Mouse (Mus musculus) stomach, embryonic 14.5 days (tissue): ENCODE data around the gene Olfm4. TPM values are rescaled to one million over a fixed set of nuclear protein-coding genes. Genes with fewer than 3 reads are reported as not detected.

Experiments
- ATAC-seq: fragments of 200-750 bp; cut with Nextera tagmentation; 2 replicates; pipeline ENCODE4 v1.8.0; 2017; ENCODE audit warnings: low read depth, moderate TSS enrichment; ENCODE audit not compliant: insufficient number of reproducible peaks, insufficient read depth, low FRiP score
- H3K27ac ChIP-seq: fragments of 300-500 bp; sonication (generic); 2 replicates; pipeline ENCODE4 v1.5.1; 2014; ENCODE audit warnings: mild to moderate bottlenecking, low read length, moderate library complexity, mixed read lengths
- H3K27me3 ChIP-seq: fragments of 300-500 bp; sonication (generic); 2 replicates; pipeline ENCODE4 v1.6.1; 2014; ENCODE audit warnings: low read length, control low read depth, mixed read lengths; ENCODE audit not compliant: control insufficient read depth, insufficient read depth
- H3K36me3 ChIP-seq: fragments of 300-500 bp; sonication (generic); 2 replicates; pipeline ENCODE4 v1.6.1; 2014; ENCODE audit warnings: mild to moderate bottlenecking, control low read depth, low read length, moderate library complexity, mixed read lengths; ENCODE audit not compliant: control insufficient read depth, insufficient read depth
- H3K4me1 ChIP-seq: fragments of 300-500 bp; sonication (generic); 2 replicates; pipeline ENCODE4 v1.6.1; 2014; ENCODE audit warnings: low read length, control low read depth, mixed read lengths; ENCODE audit not compliant: control insufficient read depth, insufficient read depth
- H3K4me2 ChIP-seq: fragments of 300-500 bp; sonication (generic); replicated peaks from 2 replicates; pipeline ENCODE4 v1.6.1; 2014; ENCODE audit warnings: low read depth, low read length, control low read depth
- H3K4me3 ChIP-seq: fragments of 300-500 bp; sonication (generic); 2 replicates; pipeline ENCODE4 v1.5.1; 2014; ENCODE audit warnings: low read depth, low read length, control low read depth
- H3K9ac ChIP-seq: fragments of 300-500 bp; sonication (generic); replicated peaks from 2 replicates; pipeline ENCODE4 v1.6.1; 2014; ENCODE audit warnings: low read depth, mild to moderate bottlenecking, control low read depth, low read length, moderate library complexity, mixed read lengths
- H3K9me3 ChIP-seq: fragments of 300-500 bp; sonication (generic); 2 replicates; pipeline ENCODE4 v1.6.1; 2016; ENCODE audit warnings: low read depth, low read length, control low read depth; ENCODE audit not compliant: control insufficient read depth
- WGBS: fragments of 180-500 bp; shearing (Covaris S2); extraction: QIAGEN DNeasy Blood & Tissue Kit; methylation state at CpG from one replicate; pipeline ENCODE4 v1.1.7; 2014; 5-methylcytosine and 5-hydroxymethylcytosine counted together
- polyA plus RNA-seq: library from polyadenylated mRNA; unstranded; fragments of >200 nt; fragmentation: Nextera tagmentation; extraction: Ambion mirVana; gene quantifications from 2 replicates; pipeline ENCODE4 v1.2.1, GENCODE M21; 2014

Olfm4 gene
- 5.4 and 6.0 TPM in 2 replicates for polyA plus RNA-seq

- peaks cover 11% of the 10 kb centered on the region for H3K4me1 ChIP-seq
- H3K4me2 ChIP-seq: no peak within 1 kb of the TSS
- H3K36me3 ChIP-seq: no peaks in the 10 kb centered on the region
- H3K27ac ChIP-seq: no peak within 1 kb of the TSS
- no peaks in the 10 kb centered on the region for H3K9me3 ChIP-seq
- ATAC-seq: no peak
- WGBS: 63% methylated on average over 2 of the region's 2 CpGs
- no peak within 1 kb of the TSS for H3K9ac ChIP-seq
- H3K27me3 ChIP-seq: no peaks in the 10 kb centered on the region
- H3K4me3 ChIP-seq: no peak within 1 kb of the TSS
Observed at GRCm38 (mm10) chr14:79983781-79984180, at the start of gene Olfm4. Gene Olfm4 (plus strand): TSS chr14:79984081.

- Histone ChIP-seq H3K36me3 (no peaks in the 10 kb centered on the region), H3K4me2 (no peak overlapping the region), H3K27ac (no peak overlapping the region), H3K9me3 (no peaks in the 10 kb centered on the region), H3K4me1 (no peaks in the 10 kb centered on the region), H3K27me3 (no peaks in the 10 kb centered on the region), H3K4me3 (no peak overlapping the region), H3K9ac (no peak overlapping the region)
- no peak for ATAC-seq
- 66% methylated on average over 4 of the region's 4 CpGs for WGBS
Observed at GRCm38 (mm10) chr14:79934426-79934825, 49.5 kb upstream of the Olfm4 start.

- ATAC-seq: no peak
- Histone ChIP-seq H3K4me2 (no peak overlapping the region), H3K4me1 (no peaks in the 10 kb centered on the region), H3K9me3 (no peaks in the 10 kb centered on the region), H3K27ac (no peak overlapping the region), H3K36me3 (no peaks in the 10 kb centered on the region), H3K9ac (no peak overlapping the region), H3K27me3 (no peaks in the 10 kb centered on the region), H3K4me3 (no peak overlapping the region)
- 89% methylated on average over 4 of the region's 4 CpGs for WGBS
Observed at GRCm38 (mm10) chr14:79936879-79937468, 46.9 kb upstream of the Olfm4 start.

GRCm38 (mm10) chr14:79945876-79946275, 38.0 kb upstream of the Olfm4 start:
- Histone ChIP-seq H3K9me3 (no peaks in the 10 kb centered on the region), H3K4me3 (no peak overlapping the region), H3K9ac (no peak overlapping the region), H3K27ac (no peak overlapping the region), H3K27me3 (no peaks in the 10 kb centered on the region), H3K36me3 (no peaks in the 10 kb centered on the region), H3K4me1 (no peaks in the 10 kb centered on the region), H3K4me2 (no peak overlapping the region)
- no peak for ATAC-seq
- 61% methylated on average over 2 of the region's 2 CpGs for WGBS

- Histone ChIP-seq H3K9ac (no peak overlapping the region), H3K27me3 (no peaks in the 10 kb centered on the region), H3K36me3 (no peaks in the 10 kb centered on the region), H3K9me3 (no peaks in the 10 kb centered on the region), H3K4me1 (no peaks in the 10 kb centered on the region), H3K4me3 (no peak overlapping the region), H3K27ac (no peak overlapping the region), H3K4me2 (no peak overlapping the region)
- no peak for ATAC-seq
- 69% methylated on average over 3 of the region's 3 CpGs for WGBS
Observed at GRCm38 (mm10) chr14:79955678-79956077, 28.2 kb upstream of the Olfm4 start.

GRCm38 (mm10) chr14:79957789-79958487, 25.9 kb upstream of the Olfm4 start:
- Histone ChIP-seq H3K9me3 (no peaks in the 10 kb centered on the region), H3K27ac (no peak overlapping the region), H3K4me2 (no peak overlapping the region), H3K36me3 (no peaks in the 10 kb centered on the region), H3K27me3 (no peaks in the 10 kb centered on the region), H3K9ac (no peak overlapping the region), H3K4me1 (no peaks in the 10 kb centered on the region), H3K4me3 (no peak overlapping the region)
- ATAC-seq: no peak
- 90% methylated on average over 15 of the region's 15 CpGs for WGBS

GRCm38 (mm10) chr14:79961187-79961586, 22.7 kb upstream of the Olfm4 start:
- Histone ChIP-seq H3K4me1 (no peaks in the 10 kb centered on the region), H3K36me3 (no peaks in the 10 kb centered on the region), H3K4me2 (no peak overlapping the region), H3K9me3 (no peaks in the 10 kb centered on the region), H3K27ac (no peak overlapping the region), H3K9ac (no peak overlapping the region), H3K27me3 (no peaks in the 10 kb centered on the region), H3K4me3 (no peak overlapping the region)
- WGBS: 57% methylated on average over 4 of the region's 4 CpGs
- ATAC-seq: no peak

GRCm38 (mm10) chr14:79961602-79962001, 22.3 kb upstream of the Olfm4 start:
- Histone ChIP-seq H3K36me3 (no peaks in the 10 kb centered on the region), H3K4me2 (no peak overlapping the region), H3K9ac (no peak overlapping the region), H3K4me3 (no peak overlapping the region), H3K9me3 (no peaks in the 10 kb centered on the region), H3K27me3 (no peaks in the 10 kb centered on the region), H3K4me1 (no peaks in the 10 kb centered on the region), H3K27ac (no peak overlapping the region)
- no peak for ATAC-seq
- WGBS: 81% methylated on average over 2 of the region's 2 CpGs

GRCm38 (mm10) chr14:79970165-79970564, 13.7 kb upstream of the Olfm4 start:
- Histone ChIP-seq H3K9ac (no peak overlapping the region), H3K27me3 (no peaks in the 10 kb centered on the region), H3K9me3 (no peaks in the 10 kb centered on the region), H3K4me3 (no peak overlapping the region), H3K4me1 (no peaks in the 10 kb centered on the region), H3K4me2 (no peak overlapping the region), H3K36me3 (no peaks in the 10 kb centered on the region), H3K27ac (no peak overlapping the region)
- 66% methylated on average over 3 of the region's 3 CpGs for WGBS
- no peak for ATAC-seq
